47 mouse cellular contexts compared by ENCODE assay signal in genomic region chr3:92607392-92607791, GRCm38 (mm10). TPM values are rescaled to one million over a fixed set of nuclear protein-coding genes. Genes with fewer than 3 reads are reported as not detected.
"Had no signal": no experiment of that assay in that cellular context is flagged by ENCODE, and none has a peak within 500 bp of the region (broad histone marks: within the 10 kb centered on the region; RNA-seq: fewer than 3 reads in every experiment).

Gene 2210017I01Rik, minus strand, starts transcription at chr3:92607492.

- H3K4me1 ChIP-seq: limb, embryonic 10.5 days; limb, embryonic 12.5 days; limb, embryonic 13.5 days; limb, embryonic 15.5 days; liver, embryonic 12.5 days; liver, embryonic 13.5 days; liver, embryonic 15.5 days; lung, embryonic 15.5 days; megakaryocyte, embryonic 14.5 days; midbrain, embryonic 10.5 days; midbrain, embryonic 12.5 days; midbrain, embryonic 13.5 days; midbrain, embryonic 15.5 days had no signal

- H3K4me2 ChIP-seq: limb, embryonic 12.5 days; limb, embryonic 13.5 days; limb, embryonic 15.5 days; liver, embryonic 11.5 days; liver, embryonic 12.5 days; liver, embryonic 13.5 days; liver, embryonic 15.5 days; lung, embryonic 14.5 days; lung, embryonic 15.5 days; midbrain, embryonic 11.5 days; midbrain, embryonic 12.5 days; midbrain, embryonic 13.5 days; midbrain, embryonic 15.5 days had no signal

- H3K9ac ChIP-seq: limb, embryonic 12.5 days; limb, embryonic 13.5 days; limb, embryonic 15.5 days; liver, embryonic 12.5 days; liver, embryonic 13.5 days; liver, embryonic 14.5 days; liver, embryonic 15.5 days; liver, postnatal 0 days; lung, embryonic 14.5 days; lung, embryonic 15.5 days; midbrain, embryonic 12.5 days; midbrain, embryonic 13.5 days; midbrain, embryonic 15.5 days had no signal

- H3K27me3 ChIP-seq: limb, embryonic 12.5 days; limb, embryonic 13.5 days; limb, embryonic 15.5 days; liver, embryonic 12.5 days; liver, embryonic 13.5 days; liver, embryonic 15.5 days; lung, embryonic 15.5 days; megakaryocyte, embryonic 14.5 days; midbrain, embryonic 12.5 days; midbrain, embryonic 13.5 days; midbrain, embryonic 15.5 days had no signal

- H3K36me3 ChIP-seq: limb, embryonic 10.5 days; limb, embryonic 12.5 days; limb, embryonic 13.5 days; limb, embryonic 15.5 days; liver, embryonic 12.5 days; liver, embryonic 13.5 days; liver, embryonic 15.5 days; lung, embryonic 15.5 days; midbrain, embryonic 10.5 days; midbrain, embryonic 12.5 days; midbrain, embryonic 13.5 days; midbrain, embryonic 15.5 days had no signal

- H3K27ac ChIP-seq: left cerebral cortex, adult 2 months; limb, embryonic 10.5 days; limb, embryonic 12.5 days; limb, embryonic 13.5 days; limb, embryonic 15.5 days; liver, embryonic 12.5 days; liver, embryonic 13.5 days; liver, embryonic 14.5 days; liver, embryonic 15.5 days; lung, embryonic 15.5 days; macrophage; midbrain, embryonic 10.5 days; midbrain, embryonic 12.5 days; midbrain, embryonic 13.5 days; midbrain, embryonic 15.5 days had no signal

- DNase-seq: left cerebral cortex, postnatal 4 days; liver; liver, embryonic 13.5 days; liver, postnatal 0 days; lung, adult 18-20 months; lung, adult 2 months; lung, embryonic 14.5 days; lung, postnatal 10 days; lung, postnatal 14 days; lung, postnatal 36 days; lung, postnatal 4 days; midbrain, embryonic 14.5 days had no signal

- H3K4me3 ChIP-seq: left cerebral cortex, adult 2 months; limb, embryonic 10.5 days; limb, embryonic 12.5 days; limb, embryonic 13.5 days; limb, embryonic 15.5 days; liver, embryonic 12.5 days; liver, embryonic 13.5 days; liver, embryonic 15.5 days; lung, embryonic 15.5 days; megakaryocyte, embryonic 14.5 days; midbrain, embryonic 10.5 days; midbrain, embryonic 12.5 days; midbrain, embryonic 13.5 days; midbrain, embryonic 15.5 days; myocyte had no signal

- H3K9me3 ChIP-seq: limb, embryonic 10.5 days; limb, embryonic 12.5 days; limb, embryonic 13.5 days; limb, embryonic 15.5 days; liver, embryonic 12.5 days; liver, embryonic 13.5 days; liver, embryonic 15.5 days; lung, embryonic 15.5 days; megakaryocyte, embryonic 14.5 days; midbrain, embryonic 10.5 days; midbrain, embryonic 12.5 days; midbrain, embryonic 13.5 days; midbrain, embryonic 15.5 days had no signal

- ATAC-seq: liver, embryonic 12.5 days; liver, postnatal 0 days; lung, postnatal 0 days; midbrain, embryonic 13.5 days; midbrain, embryonic 15.5 days; midbrain, embryonic 16.5 days had no signal

RNA-seq across cellular contexts. Expression of gene 2210017I01Rik, which starts in this region (rescaled TPM):
- total RNA-seq: left cerebral cortex, adult 2 months; left cerebral cortex, adult 8-10 months; left cerebral cortex, postnatal 10 days; left cerebral cortex, postnatal 14 days; left cerebral cortex, postnatal 25 days; left cerebral cortex, postnatal 36 days; left cerebral cortex, postnatal 4 days; liver, adult 2 months; megakaryocyte progenitor cell, adult 5-6 weeks; megakaryocyte, adult 5-6 weeks; megakaryocyte-erythroid progenitor cell, adult 5-6 weeks; monocyte, adult 5-6 weeks had no signal
- polyA plus RNA-seq: limb, embryonic 10.5 days; limb, embryonic 11.5 days; limb, embryonic 12.5 days; limb, embryonic 13.5 days; limb, embryonic 14.5 days; limb, embryonic 15.5 days; liver, adult 2 months; liver, embryonic 11.5 days; liver, embryonic 12.5 days; liver, embryonic 13.5 days; liver, embryonic 14.5 days; liver, embryonic 15.5 days; liver, embryonic 16.5 days; liver, postnatal 0 days; lung, embryonic 14.5 days; lung, embryonic 15.5 days; lung, embryonic 16.5 days; lung, postnatal 0 days; macrophage; midbrain, embryonic 10.5 days; midbrain, embryonic 11.5 days; midbrain, embryonic 12.5 days; midbrain, embryonic 13.5 days; midbrain, embryonic 14.5 days; midbrain, embryonic 15.5 days; midbrain, embryonic 16.5 days; myocyte; neural tube, embryonic 11.5 days had no signal
